Mouse (Mus musculus) heart, adult 2 months (tissue): ENCODE measurements around the gene Cisd3. TPM values are rescaled to one million over a fixed set of nuclear protein-coding genes. Genes with fewer than 3 reads are reported as not detected.
A peak's percentile ranks its signal among the peaks of the same experiment; 100 is the strongest.

ENCODE experiments used
- DNase-seq, 2 experiments: peaks; one replicate each; pipeline ENCODE4 v3.0.0; 2021
- H3K27ac ChIP-seq: fragments of 200-600 bp; 2 replicates; pipeline ENCODE4 v1.8.1; 2022
- H3K27me3 ChIP-seq: fragments of 200-500 bp; 2 replicates; pipeline ENCODE4 v1.6.1; 2012; ENCODE audit warnings: mild to moderate bottlenecking, low read length, inconsistent platforms, mixed read lengths; ENCODE audit not compliant: control insufficient read depth, insufficient read depth
- H3K36me3 ChIP-seq: fragments of 200-500 bp; 2 replicates; pipeline ENCODE4 v1.6.1; 2012; ENCODE audit warnings: low read length, inconsistent platforms; ENCODE audit not compliant: control insufficient read depth, insufficient read depth
- H3K4me1 ChIP-seq: fragments of 200-500 bp; 2 replicates; pipeline ENCODE4 v1.6.1; 2011; ENCODE audit warnings: low read length; ENCODE audit not compliant: control insufficient read depth, insufficient read depth
- H3K4me3 ChIP-seq: fragments of 200-600 bp; 2 replicates; pipeline ENCODE4 v1.8.1; 2022
- H3K79me2 ChIP-seq: fragments of 200-500 bp; replicated peaks from 2 replicates; pipeline ENCODE4 v1.6.1; 2012; ENCODE audit warnings: mild to moderate bottlenecking, inconsistent platforms, low read length, moderate library complexity, mixed read lengths; ENCODE audit not compliant: control insufficient read depth, insufficient read depth
- H3K9ac ChIP-seq: fragments of 200-500 bp; 2 replicates; pipeline ENCODE4 v1.6.1; 2012; ENCODE audit warnings: low read depth, mild to moderate bottlenecking, control low read depth, inconsistent platforms, low read length, mixed read lengths
- CTCF ChIP-seq: fragments of 200-600 bp; IDR thresholded peaks from 2 replicates; pipeline ENCODE4 v1.8.1; 2022; ENCODE audit warnings: antibody characterized with exemption, mild to moderate bottlenecking, moderate library complexity
- EP300 ChIP-seq: fragments of 200-500 bp; IDR thresholded peaks from 2 replicates; pipeline ENCODE4 v1.6.1; 2011; ENCODE audit warnings: low read depth, low read length, control low read depth; ENCODE audit not compliant: insufficient read depth
- POLR2A ChIP-seq: fragments of 200-500 bp; IDR thresholded peaks from 2 replicates; pipeline ENCODE4 v1.6.1; 2011; ENCODE audit warnings: mild to moderate bottlenecking, low read depth, low read length, control low read depth; ENCODE audit not compliant: insufficient read depth
- WGBS: fragments of 180-500 bp; shearing (Covaris S2); methylation state at CpG from one replicate; pipeline ENCODE4 v1.1.7; 2018; 5-methylcytosine and 5-hydroxymethylcytosine counted together
- intact Hi-C: fragments of 180-260 bp; cut with DNase I; formaldehyde crosslinking; loops from one replicate; pipeline ENCODE4 v1.15.1; 2025
- polyA plus RNA-seq: library from polyadenylated mRNA; depleted of rRNA; stranded (reverse); fragments of >200 nt; gene quantifications from 2 replicates; pipeline ENCODE4 v1.2.3, GENCODE M21; 2012
- total RNA-seq, 2 experiments: library from RNA; stranded (reverse); gene quantifications; 2 replicates each; pipeline ENCODE4 v1.2.3; 2021

Gene Cisd3
- total and polyA plus RNA-seq, 3 experiments, result 106 to 137 (median 130) TPM

GRCm38 (mm10) chr11:97714784-97715760 is 29.4 kb downstream of the Cisd3 start:
- no peaks in the 10 kb centered on the region for H3K79me2 ChIP-seq
- H3K4me1 ChIP-seq, result peaks cover 2% of the 10 kb centered on the region; the same call in 1 of the 2 replicates
- H3K36me3 ChIP-seq, result no peaks in the 10 kb centered on the region
- DNase-seq, result peak in 1 of 2 experiments; percentile 60
- WGBS, result 73% methylated on average over 14 of the region's 14 CpGs
- no peak overlapping the region for H3K27ac ChIP-seq
- no peak overlapping the region for H3K9ac ChIP-seq
- intact Hi-C loops, result no loop called here
- TF ChIP-seq EP300 (no peak), POLR2A (no peak), CTCF (no peak)
- no peak overlapping the region for H3K4me3 ChIP-seq
- H3K27me3 ChIP-seq, result no peaks in the 10 kb centered on the region

- no peak for DNase-seq
- H3K4me1 ChIP-seq, result peaks cover 2% of the 10 kb centered on the region; the same call in 1 of the 2 replicates
- intact Hi-C loops, result no loop called here
- no peak overlapping the region for H3K4me3 ChIP-seq
- no peaks in the 10 kb centered on the region for H3K79me2 ChIP-seq
- H3K27ac ChIP-seq, result no peak overlapping the region
- TF ChIP-seq POLR2A (no peak), EP300 (no peak), CTCF (no peak)
- WGBS, result 90% methylated on average over 8 of the region's 8 CpGs
- H3K9ac ChIP-seq, result no peak overlapping the region
- H3K27me3 ChIP-seq, result no peaks in the 10 kb centered on the region
- no peaks in the 10 kb centered on the region for H3K36me3 ChIP-seq
Measured at GRCm38 (mm10) chr11:97716021-97716420, 30.4 kb downstream of the Cisd3 start.

- no peaks in the 10 kb centered on the region for H3K27me3 ChIP-seq
- no peaks in the 10 kb centered on the region for H3K36me3 ChIP-seq
- TF ChIP-seq EP300, result no peak
- no peak for TF ChIP-seq CTCF
- no peak for TF ChIP-seq POLR2A
- no peak overlapping the region for H3K9ac ChIP-seq
- WGBS, result 83% methylated on average over 26 of the region's 26 CpGs
- intact Hi-C loops, result no loop called here
- H3K79me2 ChIP-seq, result no peaks in the 10 kb centered on the region
- no peak overlapping the region for H3K4me3 ChIP-seq
- no peak overlapping the region for H3K27ac ChIP-seq
- no peak for DNase-seq
- H3K4me1 ChIP-seq, result peaks cover 2% of the 10 kb centered on the region; the same call in 1 of the 2 replicates
Measured at GRCm38 (mm10) chr11:97717369-97718280, 32.0 kb downstream of the Cisd3 start.

- TF ChIP-seq POLR2A, result no peak
- TF ChIP-seq EP300, result no peak
- TF ChIP-seq CTCF, result no peak
- DNase-seq, result peak in 1 of 2 experiments; percentile 45
- WGBS, result 38% methylated on average over 15 of the region's 15 CpGs
- Histone ChIP-seq H3K4me3 (no peak overlapping the region), H3K79me2 (no peaks in the 10 kb centered on the region), H3K27me3 (no peaks in the 10 kb centered on the region), H3K9ac (no peak overlapping the region), H3K36me3 (no peaks in the 10 kb centered on the region), H3K27ac (no peak overlapping the region), H3K4me1 (peaks cover 2% of the 10 kb centered on the region; the same call in 1 of the 2 replicates)
- intact Hi-C loops, result no loop called here
Measured at GRCm38 (mm10) chr11:97718281-97718860, 32.7 kb downstream of the Cisd3 start.

- H3K4me3 ChIP-seq, result no peak overlapping the region
- H3K9ac ChIP-seq, result no peak overlapping the region
- no peak for TF ChIP-seq EP300
- no peak for TF ChIP-seq POLR2A
- no peak for TF ChIP-seq CTCF
- no peaks in the 10 kb centered on the region for H3K36me3 ChIP-seq
- no peak for DNase-seq
- intact Hi-C loops, result no loop called here
- no peaks in the 10 kb centered on the region for H3K27me3 ChIP-seq
- no peaks in the 10 kb centered on the region for H3K4me1 ChIP-seq
- no peaks in the 10 kb centered on the region for H3K79me2 ChIP-seq
- WGBS, result 74% methylated on average over 4 of the region's 4 CpGs
- no peak overlapping the region for H3K27ac ChIP-seq
Measured at GRCm38 (mm10) chr11:97719041-97719440, 33.4 kb downstream of the Cisd3 start.
